Mouse (Mus musculus): ENCODE measurements around the gene Med24.
"Not testable (repeated sequence)": the region's sequence is repeated elsewhere in the genome, so short reads cannot be mapped to it uniquely, and the experiment has no call there.

The Med24 gene

DNA sequence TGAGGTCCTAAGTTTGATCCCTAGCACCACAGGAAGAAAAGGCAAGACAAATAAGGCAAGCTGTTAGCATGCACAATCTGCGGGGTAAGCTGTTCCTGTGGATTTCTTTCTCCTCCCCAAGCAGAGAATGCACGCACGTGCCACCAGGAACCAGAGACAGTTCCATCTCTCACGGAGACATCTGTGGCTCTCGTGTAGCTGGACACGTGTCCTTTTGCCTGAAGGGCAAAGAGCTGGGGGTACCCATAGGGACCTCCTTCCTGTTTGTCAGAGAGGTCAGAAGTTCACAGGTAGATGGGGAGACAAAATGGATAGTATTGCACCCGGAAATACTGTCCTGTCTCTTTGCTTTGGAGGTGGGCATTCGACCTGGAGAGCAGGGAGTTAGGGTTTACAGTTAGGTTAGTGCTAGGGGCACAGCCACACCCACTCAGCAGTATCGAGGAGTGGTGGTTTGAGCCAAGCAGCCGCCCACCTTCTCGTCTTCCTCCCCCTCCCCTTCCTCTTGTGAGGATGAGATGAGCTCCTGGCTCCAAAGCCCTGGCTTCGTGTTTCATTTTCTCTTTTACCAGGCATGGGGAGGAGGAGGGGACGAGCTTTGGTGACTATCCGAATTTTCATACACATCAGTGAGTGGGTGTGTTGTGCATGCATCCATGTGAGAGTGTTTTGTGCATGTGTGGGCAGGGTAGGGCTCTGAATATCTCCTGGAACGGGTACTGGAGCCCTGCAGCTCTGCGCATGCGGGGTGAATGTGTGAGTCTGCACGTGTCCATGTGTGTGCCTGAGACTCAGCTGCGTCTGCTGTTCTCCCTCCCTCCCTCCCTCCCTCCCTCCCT is 17.8 kb upstream of the Med24 start:
- DNase-seq (ENCODE audit: low spot score in 2 of 2): peak; percentile 95 to 98

DNA sequence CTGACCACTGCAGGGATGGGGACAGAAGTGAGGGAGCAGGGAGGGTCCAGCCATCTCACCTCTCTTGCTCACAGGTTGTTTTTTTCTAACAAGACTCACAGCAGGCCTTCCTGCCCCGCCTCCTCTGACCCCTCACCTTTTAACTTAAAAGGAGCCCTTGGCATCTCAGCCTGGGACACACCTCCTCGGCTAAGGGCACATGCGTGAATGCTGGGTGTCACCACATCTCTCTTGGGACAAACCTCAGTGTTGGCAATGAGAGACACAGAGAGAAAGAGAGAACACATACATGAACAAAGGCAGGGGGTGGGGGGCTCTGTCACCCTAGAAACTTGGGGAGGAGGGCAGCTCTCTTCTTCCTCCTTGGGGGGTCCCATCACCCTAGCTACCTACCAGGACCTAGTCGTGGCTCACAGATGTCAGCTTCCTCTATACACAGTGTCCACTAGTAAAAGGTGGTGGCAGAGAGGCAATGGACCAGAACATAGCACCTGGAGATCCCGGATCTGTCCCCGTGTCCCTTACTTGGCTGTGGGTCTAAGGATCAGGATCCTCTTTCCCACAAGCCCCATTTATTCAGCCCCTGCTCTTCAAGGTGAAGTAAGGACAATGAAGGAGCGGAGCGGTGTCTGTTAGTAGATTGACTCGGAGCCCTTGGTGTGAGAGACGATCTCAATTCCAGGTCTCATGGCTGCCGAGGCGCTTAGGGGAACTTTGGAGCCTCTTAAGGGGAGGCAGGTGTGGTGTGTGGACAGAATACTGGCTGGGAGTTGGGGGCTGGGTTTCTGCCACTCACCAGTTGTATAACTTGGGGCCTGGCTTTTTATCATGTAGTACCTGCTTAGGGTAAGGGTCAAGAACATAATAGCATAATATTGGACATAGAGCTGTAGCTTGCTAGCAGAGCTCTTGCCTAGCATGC is 17.0 kb upstream of the Med24 start:
- DNase-seq (ENCODE audit: low spot score in 2 of 2): no peak

DNA sequence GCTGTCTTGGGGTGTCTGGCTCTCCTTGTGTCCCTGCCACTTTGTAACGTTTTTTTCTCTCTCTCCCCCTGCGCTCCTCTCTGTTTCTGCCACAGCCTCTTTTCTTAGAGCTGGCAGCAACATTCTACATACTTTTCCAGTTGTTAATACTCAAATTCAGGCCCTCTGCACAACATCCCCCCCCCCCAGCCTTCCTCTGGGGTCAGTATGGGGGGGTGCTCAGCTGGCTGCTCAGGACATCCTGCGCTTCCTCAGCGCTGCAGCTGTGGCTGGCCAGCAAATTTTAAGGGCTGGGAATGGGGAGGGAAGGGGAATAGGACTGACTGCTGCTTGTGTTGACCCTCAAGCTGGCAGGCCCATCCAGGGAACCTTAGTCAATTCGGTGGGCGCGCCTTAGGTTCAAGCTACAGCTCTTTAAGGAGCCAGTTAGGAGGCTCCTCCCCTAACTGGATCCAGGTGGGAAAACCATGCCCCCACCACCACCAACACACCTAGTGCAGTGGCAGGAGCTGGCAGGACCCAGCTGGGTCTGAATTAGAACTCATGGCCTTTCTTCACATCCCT is 15.3 kb upstream of the Med24 start:
- no peak for DNase-seq (ENCODE audit: low spot score in 2 of 2)

DNA sequence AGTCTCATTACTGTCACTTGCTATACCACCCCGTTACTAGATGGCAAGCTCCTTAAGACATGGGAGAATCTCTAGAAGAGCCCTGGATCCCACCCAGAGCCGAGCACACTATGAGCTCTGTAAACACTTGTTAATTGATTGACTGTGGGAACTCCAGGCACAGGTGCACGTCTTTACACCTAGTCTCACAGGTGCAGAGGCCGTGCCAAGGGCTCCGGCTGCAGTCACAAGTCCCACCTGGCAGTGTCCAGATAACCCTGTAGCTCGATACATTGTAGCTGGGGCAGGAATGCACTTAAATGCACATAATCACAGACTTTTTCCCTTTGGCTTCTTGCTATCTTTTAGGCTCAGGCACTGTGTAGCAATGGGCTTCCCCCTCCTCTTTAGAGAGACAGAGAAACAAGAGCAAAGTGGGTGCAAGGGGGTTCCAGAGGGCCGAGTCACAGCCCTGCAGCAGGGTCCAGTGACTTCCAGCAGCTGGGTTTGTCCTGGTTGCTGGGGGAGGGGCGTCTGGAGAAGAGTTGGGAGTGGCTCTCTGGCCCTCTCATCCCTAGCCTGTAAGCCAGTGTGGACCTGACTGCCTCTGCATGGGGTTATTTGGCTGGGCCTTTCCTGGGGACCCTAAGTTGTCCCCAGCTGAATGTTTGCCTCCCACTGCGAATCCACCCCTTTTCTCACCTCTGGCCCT is 14.6 kb upstream of the Med24 start:
- peak in 1 of 2 experiments; percentile 80 for DNase-seq (ENCODE audit: low spot score in 2 of 2)

DNA sequence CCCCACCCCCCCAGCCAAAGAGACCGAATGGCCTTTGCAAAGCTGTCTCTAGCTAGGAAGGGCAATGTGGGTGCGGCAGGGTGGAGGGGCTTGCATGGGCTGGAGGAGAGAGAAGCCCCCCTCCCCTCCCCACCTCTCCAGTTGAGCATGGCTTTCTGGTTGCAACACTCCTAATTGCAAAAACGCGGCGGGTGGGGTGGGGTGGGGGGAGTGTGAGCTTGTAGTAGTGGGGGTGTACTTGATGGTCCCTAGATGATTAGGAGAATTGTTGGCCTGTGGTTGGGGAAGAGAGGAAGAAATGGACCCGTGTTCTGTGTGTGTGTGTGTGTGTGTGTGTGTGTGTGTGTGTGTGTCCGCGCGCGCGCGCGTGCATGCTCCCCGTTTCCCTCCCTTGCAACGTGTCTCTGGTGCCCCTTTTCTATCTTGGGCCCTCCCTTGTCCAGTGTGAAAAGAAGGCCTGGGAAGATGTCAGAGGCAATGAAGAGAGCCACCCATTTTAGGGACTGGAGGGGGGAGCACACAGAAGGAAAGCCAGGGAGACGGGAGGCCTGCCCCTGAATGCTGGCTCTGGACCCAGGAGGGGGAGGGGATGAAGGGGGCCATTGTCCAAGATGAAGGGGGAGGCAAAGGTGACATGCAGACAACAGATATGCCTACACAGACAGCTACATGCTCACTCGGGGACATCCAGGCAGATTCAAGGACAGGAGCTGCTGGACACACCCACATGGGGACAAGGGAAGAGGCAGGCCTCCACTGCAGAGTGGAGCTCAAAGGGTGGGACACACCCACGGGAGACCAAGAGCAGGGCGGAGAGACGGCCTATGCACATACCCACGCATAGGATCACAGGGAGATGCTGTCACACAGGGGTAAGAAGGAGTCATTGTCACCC is 13.4 kb upstream of the Med24 start:
- peak; percentile 70 for DNase-seq (ENCODE audit: low spot score in 2 of 2)

DNA sequence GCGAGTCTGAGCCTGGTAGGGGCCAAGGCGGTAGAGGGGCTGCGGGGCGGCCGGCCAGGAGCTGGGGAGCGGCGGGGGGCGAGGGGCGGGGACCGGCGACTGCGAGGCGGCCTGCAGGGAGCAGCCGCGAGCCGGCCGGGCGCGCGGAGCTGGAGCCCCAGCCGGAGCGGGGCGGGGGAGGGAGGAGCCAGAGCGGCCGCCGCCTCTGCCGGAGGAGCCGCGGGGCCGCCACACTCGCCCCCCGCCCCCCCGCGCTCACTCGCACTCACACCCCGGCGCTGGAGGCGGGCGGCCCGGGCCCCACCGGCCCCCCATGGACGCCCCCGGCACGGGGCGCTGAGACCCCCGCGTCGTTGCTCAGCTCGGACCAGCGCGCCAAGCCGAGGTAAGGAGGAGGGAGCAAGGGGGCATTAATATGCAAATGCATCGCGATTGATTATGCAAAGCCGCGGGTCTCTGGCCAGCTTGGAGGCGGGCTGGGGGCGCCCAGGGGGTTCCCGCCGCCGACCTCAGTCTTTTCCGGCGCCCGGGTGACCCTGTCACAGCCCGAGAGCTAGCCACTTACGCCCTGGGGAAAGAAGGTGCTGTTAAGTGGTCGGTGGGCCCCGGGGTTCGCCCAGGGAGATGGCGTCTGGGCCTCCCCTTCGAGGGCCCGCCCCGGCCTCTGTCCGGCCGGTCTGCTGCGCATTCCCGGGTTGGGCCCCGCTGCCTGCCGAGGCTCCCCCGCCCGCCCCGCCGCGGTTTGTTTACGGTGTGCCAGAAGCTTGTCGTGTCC is 12.6 kb upstream of the Med24 start:
- peak; percentile 87 to 88 for DNase-seq (ENCODE audit: low spot score in 2 of 2)

DNA sequence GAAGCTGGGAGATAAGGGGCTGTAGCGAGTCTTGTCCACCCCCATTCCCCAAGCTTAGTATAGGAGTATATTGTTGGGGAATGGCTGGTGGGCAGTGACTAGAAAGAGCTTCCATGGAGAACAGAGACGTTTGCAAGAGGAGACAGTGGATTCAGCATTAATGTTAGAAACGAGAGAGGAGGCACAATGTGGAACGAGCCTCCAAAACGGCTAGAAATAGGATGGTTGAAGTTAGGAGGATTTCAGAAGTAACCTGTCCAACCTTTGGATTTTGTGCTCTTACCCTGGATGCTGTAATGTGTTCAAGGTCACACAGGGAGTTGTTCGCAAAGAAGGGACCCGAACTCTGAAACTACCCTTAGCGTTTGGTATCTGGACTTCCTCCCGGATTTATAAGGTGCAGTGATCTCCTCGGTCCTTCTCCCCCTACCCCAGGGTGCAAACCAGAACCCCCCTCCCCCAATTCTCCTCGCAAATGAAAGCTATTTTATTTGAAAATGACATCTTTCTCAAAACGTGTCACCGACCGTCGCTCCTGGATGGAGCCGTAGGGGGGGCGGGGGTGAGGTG is 11.9 kb upstream of the Med24 start:
- no peak for DNase-seq (ENCODE audit: low spot score in 2 of 2)

DNA sequence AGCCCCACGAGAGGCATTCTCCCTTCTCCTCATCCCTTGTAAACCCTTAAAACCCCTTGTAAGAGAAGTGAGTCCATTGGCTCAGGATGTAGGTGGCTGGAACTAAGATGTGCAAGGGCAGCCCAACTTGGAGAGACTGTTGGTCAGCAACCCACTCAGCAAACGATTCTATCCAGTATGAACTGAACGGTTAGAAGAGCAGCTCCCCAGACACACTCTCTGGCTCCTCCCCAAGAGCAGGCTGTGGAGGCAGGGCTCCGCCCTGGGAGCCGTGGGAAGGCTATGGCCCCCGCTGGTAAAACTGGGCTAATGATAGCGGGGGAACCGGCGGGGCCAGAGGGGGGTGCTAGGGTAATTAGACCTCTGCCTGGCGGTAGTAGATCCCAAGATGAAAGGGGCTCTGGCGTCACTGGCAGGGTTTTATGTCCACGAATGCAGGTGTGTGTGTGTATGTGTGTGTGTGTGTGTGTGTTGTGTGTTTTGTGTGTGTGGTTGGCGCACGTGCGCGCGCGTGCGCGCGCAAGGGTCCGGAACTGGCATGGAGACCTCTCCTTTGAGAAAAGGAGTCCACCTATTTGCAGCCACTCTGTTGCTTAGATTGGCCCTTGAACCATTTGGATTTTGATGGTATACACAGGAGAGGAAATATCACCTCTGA is 11.3 kb upstream of the Med24 start, which contains the start of gene Thra:
TSS of gene Thra (plus strand) at position 246 of the 658 bp plus-strand sequence.
- peak; percentile 84 to 87 for DNase-seq (ENCODE audit: low spot score in 2 of 2)

DNA sequence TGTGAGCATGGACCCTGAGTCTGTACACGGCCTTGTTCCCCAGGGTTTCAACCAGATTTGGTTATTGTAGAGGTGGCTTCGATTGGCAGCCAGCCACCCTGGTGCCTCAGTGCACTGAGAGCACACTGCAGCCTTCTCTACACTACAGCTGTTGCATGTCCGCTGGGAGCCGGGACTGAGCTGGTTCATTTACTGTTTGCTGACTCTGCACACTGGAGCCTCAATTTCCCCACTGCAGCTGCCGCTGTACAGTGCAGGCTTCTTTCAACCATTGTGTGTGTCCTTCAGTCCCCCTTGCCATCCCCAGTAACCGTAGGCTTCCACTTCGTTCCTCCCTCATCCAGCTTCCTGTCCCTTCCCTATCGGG is 10.8 kb upstream of the Med24 start:
- peak; percentile 72 to 77 for DNase-seq (ENCODE audit: low spot score in 2 of 2)

DNA sequence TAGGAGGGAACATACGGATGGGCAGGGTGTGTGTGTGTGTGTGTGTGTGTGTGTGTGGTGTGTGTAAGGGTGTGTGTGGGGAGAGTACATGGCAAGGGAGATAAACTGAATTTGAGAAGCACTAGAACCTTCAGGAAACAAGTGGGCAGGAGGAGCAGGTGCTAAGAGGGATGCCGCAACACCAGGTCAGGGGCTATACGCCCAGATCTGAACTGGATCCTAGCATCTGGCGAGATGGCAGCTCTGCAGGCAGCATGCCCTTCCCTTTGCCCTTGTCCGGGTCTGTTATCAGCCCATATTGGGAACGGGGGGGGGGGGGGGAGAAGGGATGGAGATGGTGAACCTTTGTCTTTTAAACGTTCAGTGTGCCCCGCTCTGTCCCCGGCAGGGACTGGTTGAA is 9.7 kb upstream of the Med24 start:
- no peak for DNase-seq (ENCODE audit: low spot score in 2 of 2)

DNA sequence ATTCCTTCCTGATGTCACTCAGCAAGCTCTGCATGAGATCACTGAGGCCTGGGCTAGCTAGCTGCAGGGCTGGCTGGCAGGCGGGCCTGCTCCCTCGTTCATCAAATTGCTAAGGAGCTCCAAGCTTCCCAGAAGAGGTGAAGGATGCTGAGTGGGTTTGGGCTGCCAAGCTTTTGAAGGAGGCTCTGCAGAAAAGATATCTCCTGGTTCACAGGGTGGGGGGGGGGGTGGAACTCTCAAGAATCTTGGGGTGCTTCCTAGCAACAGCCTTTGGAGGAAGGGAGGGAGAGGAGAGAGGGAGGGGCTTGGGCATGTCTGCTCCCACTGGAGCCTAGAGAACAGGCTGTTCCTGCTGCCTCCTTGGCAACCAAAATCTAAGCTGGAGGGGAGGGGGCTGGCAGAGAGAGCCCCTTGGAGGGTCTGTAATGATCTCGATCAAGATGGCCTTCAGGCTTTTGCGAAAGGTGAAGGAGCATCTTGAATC is 9.2 kb upstream of the Med24 start:
- DNase-seq (ENCODE audit: low spot score in 2 of 2): peak; percentile 83 to 93

DNA sequence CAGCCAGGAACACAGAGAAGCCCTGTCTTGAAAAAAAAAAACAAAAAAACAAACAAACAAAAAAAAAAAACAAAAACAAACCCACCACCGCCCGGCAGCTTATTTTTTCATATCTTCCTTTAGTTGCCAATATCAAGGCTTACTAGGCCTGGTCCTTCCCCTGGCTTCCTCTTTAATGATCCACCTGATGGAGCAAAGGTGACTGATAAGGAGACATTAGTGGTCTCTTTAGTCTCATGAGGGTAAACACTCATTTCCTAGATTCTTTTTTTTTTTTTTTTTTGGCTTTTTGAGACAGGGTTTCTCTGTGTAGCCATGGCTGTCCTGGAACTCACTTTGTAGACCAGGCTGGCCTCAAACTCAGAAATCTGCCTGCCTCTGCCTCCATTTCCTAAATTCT is 8.0 kb upstream of the Med24 start:
- not testable (repeated sequence) for DNase-seq (ENCODE audit: low spot score in 2 of 2)

DNA sequence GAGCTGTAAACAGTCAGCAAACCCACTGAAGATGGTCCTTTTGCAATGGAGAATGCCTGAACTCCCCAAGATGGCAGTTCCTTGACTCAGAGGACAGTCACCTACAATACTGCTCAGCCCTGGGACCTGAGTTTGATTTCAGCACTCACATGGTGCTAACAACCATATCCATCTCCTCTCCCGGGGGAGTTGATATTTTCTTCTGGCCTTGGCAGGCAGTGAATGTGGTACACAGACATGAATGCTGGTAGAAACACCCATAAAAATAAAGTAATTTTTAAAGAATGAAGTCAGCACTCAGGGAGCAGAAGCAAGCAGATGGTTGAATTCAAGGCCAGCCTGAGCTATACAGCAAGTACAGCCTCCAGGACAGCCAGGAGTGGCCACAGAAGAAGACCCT is 6.9 kb upstream of the Med24 start:
- DNase-seq (ENCODE audit: low spot score in 2 of 2): no peak

DNA sequence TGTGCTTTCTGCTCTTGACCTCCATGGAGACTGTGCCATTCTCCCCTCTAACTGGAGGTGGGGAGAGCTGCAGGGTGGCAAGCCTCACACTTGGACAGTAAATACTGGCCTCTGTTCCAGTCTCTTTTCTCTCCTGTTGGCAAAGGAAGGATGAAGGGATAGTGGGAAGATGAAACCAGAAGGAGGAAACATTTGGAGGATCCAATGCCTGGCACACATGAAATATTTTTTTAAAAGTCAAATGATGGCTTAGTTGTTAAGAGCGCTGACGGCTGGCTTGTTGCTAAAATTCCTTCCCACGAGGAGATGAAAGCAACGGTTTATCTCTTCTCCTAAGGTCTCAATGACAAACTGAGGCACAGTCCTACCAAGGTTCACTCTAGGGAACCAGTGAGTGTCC is 5.9 kb upstream of the Med24 start:
- no peak for DNase-seq (ENCODE audit: low spot score in 2 of 2)

DNA sequence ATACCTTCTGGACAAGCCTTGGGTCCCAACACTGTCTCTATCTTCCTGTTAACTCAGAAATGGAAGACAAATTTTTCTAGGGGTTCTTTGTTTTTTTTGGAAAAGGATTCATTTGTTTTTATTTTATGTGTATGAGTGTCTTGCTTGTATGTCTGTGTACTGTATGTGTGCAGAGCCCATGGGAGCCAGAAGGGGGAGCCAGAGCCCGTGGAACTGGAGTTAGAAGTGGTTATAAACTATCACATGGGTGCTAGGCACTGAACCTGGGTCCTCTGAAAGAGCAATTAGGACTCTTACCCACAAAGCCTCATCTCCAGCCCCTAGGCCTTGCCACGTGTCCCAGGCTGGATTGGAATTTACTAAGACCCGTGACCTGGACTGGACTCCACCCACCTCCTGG is 4.8 kb upstream of the Med24 start:
- DNase-seq (ENCODE audit: low spot score in 2 of 2): no peak

DNA sequence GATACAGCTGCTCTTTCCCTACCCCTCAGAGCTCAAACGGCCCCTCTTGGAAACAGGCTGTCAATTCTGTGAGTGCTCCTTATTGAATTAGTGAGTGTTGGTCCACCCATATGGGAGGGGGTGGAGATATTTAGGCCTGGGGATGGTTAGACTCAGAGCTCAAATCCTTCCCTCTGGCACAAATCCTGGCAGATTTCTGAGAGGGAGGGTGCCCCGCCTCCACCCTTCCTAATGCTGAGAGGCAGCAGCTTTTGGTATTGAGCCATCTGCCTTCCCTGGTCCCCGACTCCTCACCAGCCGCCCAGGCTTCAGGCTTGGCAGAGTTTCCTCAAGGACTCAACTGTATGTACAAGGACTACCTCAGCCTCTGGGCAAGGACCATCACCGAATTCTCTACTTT is 1.9 kb upstream of the Med24 start:
- peak; percentile 78 to 83 for DNase-seq (ENCODE audit: low spot score in 2 of 2)

DNA sequence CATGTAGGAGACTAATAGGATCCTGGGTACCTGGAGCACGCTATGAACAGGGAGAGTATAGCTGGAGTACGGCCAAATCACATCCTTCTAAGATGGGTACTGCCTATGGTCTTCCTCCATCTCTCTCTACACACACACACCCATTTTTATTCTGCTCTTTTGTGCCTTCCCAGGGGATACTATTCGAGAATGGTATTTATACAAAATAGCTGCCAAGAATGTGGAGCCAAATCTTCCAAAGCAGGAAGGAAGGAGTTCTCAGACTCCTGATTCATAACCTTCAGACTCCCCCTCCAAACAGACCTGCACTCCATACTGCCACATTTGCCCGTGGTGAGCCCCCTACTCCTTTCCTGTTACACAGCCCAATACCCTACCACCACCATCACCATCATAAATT is 1.5 kb upstream of the Med24 start:
- DNase-seq (ENCODE audit: low spot score in 2 of 2): no peak

DNA sequence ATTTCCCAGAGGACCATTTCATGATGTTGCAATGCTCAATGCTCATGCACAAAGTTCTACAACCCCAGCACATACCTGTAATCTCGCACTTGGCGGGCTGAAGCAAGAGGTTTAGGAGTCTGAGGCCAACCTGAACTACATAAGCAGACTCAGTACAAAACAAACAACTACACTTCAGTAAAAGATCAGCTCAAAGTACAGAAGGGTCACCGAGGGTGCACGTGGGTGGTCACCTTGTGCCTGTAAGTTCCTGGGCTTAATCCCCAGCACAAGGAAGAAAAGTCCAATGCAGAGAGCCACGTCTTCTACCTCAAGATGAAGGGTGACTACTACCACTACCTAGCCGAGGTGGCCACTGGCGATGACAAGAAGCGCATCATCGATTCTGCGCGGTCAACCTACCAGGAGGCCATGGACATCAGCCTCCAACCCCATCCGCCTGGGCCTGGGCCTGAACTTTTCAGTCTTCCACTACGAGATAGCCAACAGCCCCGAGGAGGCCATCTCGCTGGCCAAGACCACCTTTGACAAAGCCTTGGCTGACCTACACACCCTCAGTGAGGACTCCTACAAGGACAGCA is 3.2 kb downstream of the Med24 start:
- no peak for DNase-seq (ENCODE audit: low spot score in 2 of 2)

DNA sequence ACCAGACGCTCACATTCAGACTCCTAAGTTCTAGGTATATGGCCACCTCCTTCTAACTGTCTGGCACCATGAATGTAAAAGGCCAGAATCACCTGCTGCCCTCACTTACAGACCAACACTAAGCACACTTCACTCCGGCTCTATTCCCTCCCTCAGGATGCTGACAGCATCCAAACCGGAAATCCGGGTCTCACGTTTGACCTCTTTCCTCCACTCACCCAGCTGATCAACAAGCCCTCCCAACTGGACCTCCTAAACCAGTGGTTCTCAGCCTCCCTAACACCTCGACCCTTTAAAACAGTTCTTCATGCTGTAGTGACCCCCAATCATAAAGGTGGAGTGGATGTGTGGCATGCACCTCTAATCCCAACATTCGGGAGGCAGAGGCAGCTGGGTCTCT is 6.1 kb downstream of the Med24 start:
- no peak for DNase-seq (ENCODE audit: low spot score in 2 of 2)
